Mouse (Mus musculus): ENCODE measurements around the gene Pdcl2. TPM values are rescaled to one million over a fixed set of nuclear protein-coding genes. Genes with fewer than 3 reads are reported as not detected.

Gene Pdcl2
- polyA plus RNA-seq, 1 experiment from 2014 or later: not detected

DNA sequence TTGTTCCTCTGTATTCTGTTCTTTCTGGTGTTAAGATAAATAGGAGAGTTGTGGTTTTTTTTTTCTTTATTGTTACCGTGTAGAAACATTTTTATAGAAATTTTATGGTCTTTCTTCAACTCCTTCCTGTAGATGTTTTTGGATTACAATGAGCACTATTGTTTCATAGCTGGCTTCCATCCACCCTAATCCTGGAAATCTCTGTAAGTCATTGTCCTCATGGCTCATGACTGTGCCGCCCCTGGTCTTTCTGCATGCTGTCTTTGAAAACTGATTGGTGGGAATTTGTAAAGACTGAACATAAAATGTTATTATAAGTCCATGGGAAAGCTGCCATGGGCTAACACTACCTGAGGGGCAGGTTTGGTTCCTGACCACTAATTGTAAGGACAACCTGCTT is 3.7 kb downstream of the Pdcl2 start:
- DNase-seq (ENCODE audit: low spot score): no peak
- H3K9me3 ChIP-seq: no peaks in the 10 kb centered on the region

DNA sequence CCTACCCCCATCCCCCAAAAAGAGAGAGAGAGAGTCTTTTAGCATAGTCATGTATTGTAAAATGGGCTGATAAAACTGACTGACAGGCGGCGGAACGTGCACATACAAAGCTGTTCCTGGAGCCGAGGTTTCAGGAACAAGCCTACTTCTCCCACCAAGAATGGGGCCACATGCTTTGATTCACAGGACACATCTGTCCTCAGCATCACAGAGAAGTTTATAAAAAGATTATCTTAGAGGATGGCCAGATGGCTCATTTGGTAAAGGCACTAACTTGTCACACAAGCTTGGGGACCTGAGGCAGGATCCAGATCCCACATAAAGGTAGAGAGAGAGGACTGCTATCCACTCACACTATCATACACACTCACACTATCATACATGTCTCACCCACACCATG is 5.8 kb downstream of the Pdcl2 start:
- no peak overlapping the region for H3K4me3 ChIP-seq
- H3K27me3 ChIP-seq (ENCODE audit: insufficient read depth, poor library complexity, severe bottlenecking): no peaks in the 10 kb centered on the region
- H3K9me3 ChIP-seq: no peaks in the 10 kb centered on the region
- DNase-seq (ENCODE audit: low spot score): no peak
- 91% methylated on average over 4 of the region's 4 CpGs for WGBS
- H3K27ac ChIP-seq: no peak overlapping the region
- no peaks in the 10 kb centered on the region for H3K36me3 ChIP-seq
- peaks cover 17% of the 10 kb centered on the region for H3K4me1 ChIP-seq (replicated peaks)

More for the DNA sequence above, 3.7 kb downstream of the Pdcl2 start:
- 87% methylated on average over 2 of the region's 2 CpGs for WGBS
- H3K4me3 ChIP-seq: no peak overlapping the region
- no peak overlapping the region for H3K27ac ChIP-seq
- H3K27me3 ChIP-seq (ENCODE audit: insufficient read depth, poor library complexity, severe bottlenecking): no peaks in the 10 kb centered on the region
- 0 out of 2 replicates have a peak, but pooled peaks cover 3% of the 10 kb centered on the region for H3K4me1 ChIP-seq (replicated peaks)
- no peaks in the 10 kb centered on the region for H3K36me3 ChIP-seq

DNA sequence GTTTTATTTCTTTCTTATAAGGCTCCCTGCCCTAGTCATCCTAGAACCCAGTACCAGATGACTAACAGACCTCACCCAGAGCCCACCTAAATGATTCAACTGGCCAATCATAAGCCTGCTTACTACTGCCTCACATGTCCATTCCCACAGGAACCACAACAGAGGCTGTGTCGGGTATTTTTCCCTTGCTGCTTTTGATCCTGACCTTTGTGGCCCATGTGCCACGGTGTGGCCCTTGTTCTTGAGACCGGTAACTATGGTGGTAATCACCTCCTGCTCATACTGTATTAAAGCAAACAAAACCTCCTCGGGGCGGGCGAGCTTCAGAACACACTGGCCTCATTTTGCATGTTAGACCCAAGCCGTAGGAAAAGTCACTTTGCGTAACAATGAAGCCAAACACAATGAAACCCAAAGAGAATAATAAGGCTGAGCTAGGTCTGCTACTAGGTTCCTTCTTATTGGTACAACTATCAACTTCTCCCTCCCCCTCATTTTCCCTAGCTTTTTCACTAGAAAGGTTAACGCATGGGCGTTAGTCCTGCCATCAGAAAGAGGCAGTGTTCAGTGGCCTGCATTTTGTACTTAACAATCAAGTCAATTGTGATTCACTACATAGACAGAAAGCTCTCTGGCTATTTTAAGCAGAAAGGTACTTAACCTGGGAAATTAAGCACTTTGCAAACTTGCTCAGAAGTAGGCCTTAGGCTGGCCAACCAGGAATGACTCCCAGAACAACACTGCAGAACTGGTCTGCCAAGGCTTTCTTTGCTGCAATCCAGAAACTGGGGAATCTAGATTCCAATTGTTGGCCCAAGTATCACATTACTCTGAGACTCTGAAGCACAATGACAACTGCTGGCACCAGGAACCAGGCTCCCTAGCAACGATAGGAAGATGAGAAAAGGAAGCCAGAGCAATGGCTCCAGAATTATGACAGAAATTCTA is 9.4 kb downstream of the Pdcl2 start:
- no peaks in the 10 kb centered on the region for H3K27me3 ChIP-seq (ENCODE audit: insufficient read depth, poor library complexity, severe bottlenecking)
- H3K4me1 ChIP-seq (replicated peaks): peaks cover 17% of the 10 kb centered on the region
- 21% methylated on average over 11 of the region's 11 CpGs for WGBS
- 0 out of 2 replicates have a peak overlapping the region, but pooled peaks have one; percentile 13 for H3K4me3 ChIP-seq
- H3K36me3 ChIP-seq: no peaks in the 10 kb centered on the region
- H3K27ac ChIP-seq: no peak overlapping the region; the same call in 1 of the 2 replicates
- H3K9me3 ChIP-seq: no peaks in the 10 kb centered on the region
- DNase-seq (ENCODE audit: low spot score): peak; percentile 25

DNA sequence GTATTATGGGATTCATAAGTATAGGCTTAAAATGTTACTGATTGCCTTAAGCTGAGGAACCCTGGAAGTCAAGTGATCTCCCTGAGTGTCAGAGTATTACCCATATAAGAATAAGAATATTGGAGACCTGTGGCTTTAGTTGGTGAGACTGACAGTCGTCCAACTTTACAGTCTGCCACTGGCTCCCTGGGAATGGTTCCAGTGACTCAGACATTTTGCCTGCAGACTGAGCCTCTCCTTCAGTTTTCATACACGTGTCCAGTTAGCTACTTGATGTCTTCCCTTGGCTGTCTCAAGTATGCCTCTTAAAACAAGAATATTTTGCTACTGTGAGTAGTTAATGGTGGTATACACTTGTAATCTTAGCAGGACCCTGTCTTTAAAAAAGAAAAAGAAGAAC is 22.8 kb downstream of the Pdcl2 start:
- H3K27ac ChIP-seq: no peak overlapping the region
- H3K27me3 ChIP-seq (ENCODE audit: insufficient read depth, poor library complexity, severe bottlenecking): no peaks in the 10 kb centered on the region
- no peak for DNase-seq (ENCODE audit: low spot score)
- no peaks in the 10 kb centered on the region for H3K9me3 ChIP-seq
- H3K4me1 ChIP-seq (replicated peaks): peaks cover 19% of the 10 kb centered on the region
- no peaks in the 10 kb centered on the region for H3K36me3 ChIP-seq
- WGBS: 81% methylated on average over 2 of the region's 2 CpGs
- no peak overlapping the region for H3K4me3 ChIP-seq

DNA sequence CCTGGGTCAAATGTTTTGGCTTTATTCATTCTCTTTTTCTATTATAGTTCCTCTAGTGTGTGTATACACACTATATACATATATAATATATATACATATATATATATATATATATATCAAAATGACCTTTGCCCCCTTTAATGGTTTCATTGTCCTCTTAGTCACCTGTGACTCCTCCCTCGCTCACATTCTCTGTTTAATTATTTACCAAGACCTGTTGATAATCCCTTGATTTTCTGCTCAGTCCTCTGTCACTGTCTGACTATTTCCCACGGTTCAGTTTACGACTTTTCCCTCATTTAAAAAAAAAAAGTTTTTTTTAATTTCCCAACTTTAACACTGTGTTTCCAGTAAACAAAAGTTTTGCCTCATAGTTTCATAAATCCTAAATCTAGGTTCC is 24.7 kb downstream of the Pdcl2 start:
- Histone ChIP-seq H3K27me3 (ENCODE audit: insufficient read depth, poor library complexity, severe bottlenecking) (no peaks in the 10 kb centered on the region), H3K36me3 (no peaks in the 10 kb centered on the region), H3K4me1 (replicated peaks) (peaks cover 30% of the 10 kb centered on the region), H3K27ac (no peak overlapping the region), H3K4me3 (no peak overlapping the region), H3K9me3 (no peaks in the 10 kb centered on the region)
- no peak for DNase-seq (ENCODE audit: low spot score)
- 76% methylated on average over 3 of the region's 3 CpGs for WGBS

DNA sequence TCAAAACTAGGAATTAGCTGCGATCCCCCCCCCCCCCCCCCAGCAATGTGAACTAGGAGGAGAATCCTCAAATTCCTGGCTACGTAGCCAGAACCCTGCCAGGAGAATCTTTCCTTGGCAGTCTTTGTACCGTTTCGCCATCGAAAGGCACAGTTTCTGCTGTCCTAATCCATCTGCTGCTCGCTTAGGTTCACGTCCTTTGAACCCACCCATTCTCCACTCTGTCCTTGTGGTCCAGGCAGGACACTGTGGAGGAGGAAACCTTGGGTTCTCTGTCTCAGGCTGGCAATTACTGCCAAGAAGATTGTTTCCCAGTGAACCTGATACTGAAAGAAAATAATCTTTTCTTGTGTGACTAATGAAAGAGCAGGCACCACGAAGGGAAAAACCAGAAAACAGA is 25.3 kb downstream of the Pdcl2 start:
- H3K4me3 ChIP-seq: peak overlapping the region; percentile 99
- peak overlapping the region; percentile 98; the same call in 1 of the 2 replicates for H3K27ac ChIP-seq
- no peaks in the 10 kb centered on the region for H3K36me3 ChIP-seq
- peak; percentile 27 for DNase-seq (ENCODE audit: low spot score)
- H3K4me1 ChIP-seq (replicated peaks): peaks cover 30% of the 10 kb centered on the region
- WGBS: 5% methylated on average over 8 of the region's 8 CpGs
- no peaks in the 10 kb centered on the region for H3K9me3 ChIP-seq
- no peaks in the 10 kb centered on the region for H3K27me3 ChIP-seq (ENCODE audit: insufficient read depth, poor library complexity, severe bottlenecking)

DNA sequence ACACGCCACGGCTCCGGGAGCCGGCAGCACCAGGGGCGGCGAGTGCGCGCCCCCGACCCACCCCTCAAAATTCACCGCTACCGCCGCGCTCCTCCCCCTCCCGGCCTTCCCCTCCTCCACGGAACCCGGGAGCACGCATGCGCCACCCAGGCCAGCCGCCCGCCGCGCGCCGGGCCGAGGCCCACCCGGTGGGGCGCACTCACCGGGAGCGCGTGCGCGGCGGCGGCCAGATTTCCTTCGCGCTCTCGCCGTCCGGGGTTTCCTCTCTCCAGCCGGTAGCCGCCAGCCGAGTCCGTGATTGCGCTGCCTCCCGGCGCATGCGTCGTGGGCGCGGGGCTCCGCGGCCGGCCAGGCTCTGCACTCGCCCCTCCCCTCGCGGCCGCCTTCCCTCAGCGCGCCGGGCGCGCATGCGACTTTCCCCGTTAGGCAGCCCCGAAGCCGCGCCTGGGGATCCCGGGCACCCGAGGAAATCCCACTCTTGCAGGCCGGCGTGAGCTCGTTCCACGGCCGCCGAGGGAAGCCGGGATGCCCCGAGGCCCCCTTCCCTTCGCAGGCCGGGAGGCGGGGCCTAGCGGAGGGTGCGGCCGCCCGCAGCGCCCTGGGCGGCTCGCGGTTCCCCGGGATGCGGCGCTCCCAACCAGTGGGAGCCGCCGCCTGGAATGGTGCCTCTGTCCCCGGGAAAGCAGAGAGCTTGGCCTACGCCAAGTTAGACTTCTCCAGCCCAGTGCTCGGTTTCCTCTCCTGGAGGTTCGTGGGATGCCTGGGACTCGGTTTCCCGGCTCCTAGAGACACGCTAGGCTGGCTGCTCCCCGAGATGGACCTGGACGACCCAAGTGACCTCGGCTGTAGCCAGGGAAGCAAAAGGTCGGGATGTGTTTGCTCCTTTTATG is 26.3 kb downstream of the Pdcl2 start, which contains the start of gene Clock:
Clock (minus strand) TSS at position 341 of the 890 bp plus-strand sequence.
- Histone ChIP-seq H3K9me3 (no peaks in the 10 kb centered on the region), H3K36me3 (no peaks in the 10 kb centered on the region), H3K27me3 (ENCODE audit: insufficient read depth, poor library complexity, severe bottlenecking) (no peaks in the 10 kb centered on the region), H3K27ac (peak within 1 kb of the TSS; percentile 98), H3K4me3 (peak within 1 kb of the TSS; percentile 99), H3K4me1 (replicated peaks) (peaks cover 30% of the 10 kb centered on the region)
- under 1% methylated on average over 101 of the region's 104 CpGs for WGBS
- peak; percentile 89 for DNase-seq (ENCODE audit: low spot score)

DNA sequence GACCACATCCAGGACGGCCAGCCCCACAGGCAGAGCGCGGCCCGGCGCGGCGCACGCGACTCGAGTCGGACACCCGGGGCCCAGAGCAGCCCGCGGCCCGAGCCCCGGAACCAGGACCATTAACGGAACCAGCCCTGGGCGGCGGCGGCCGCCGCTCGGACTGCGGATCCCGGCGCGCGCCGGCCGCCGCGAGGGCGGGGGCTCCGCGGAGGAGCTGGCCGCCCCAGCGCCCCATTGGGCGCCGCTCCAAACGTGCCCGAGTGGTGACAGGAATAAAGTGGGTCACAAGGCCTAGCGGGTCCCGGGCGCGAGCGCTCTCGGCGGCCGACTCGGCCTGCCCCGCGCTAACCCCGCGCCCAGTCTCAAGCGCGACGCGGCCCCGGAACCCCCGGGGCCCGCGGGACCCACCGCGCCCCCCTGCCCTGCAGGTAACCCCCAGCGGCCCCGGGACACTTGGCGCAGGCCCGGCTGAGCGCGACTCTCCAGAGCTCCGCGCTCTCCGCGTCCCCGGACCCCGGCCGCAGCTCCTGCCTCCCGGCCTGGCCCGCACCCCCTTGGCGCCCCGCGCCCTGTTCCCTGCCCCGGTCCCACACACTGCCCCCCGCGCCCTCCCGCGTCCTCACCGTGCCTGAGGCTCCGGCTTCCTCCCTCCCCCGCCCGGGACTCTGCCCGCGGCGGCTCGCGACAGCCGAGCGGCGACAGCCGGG is 27.1 kb downstream of the Pdcl2 start:
- Histone ChIP-seq H3K4me1 (replicated peaks) (peaks cover 30% of the 10 kb centered on the region), H3K27me3 (ENCODE audit: insufficient read depth, poor library complexity, severe bottlenecking) (no peaks in the 10 kb centered on the region), H3K9me3 (no peaks in the 10 kb centered on the region), H3K4me3 (peak overlapping the region; percentile 99), H3K36me3 (no peaks in the 10 kb centered on the region), H3K27ac (peak overlapping the region; percentile 98)
- 1% methylated on average over 100 of the region's 100 CpGs for WGBS
- DNase-seq (ENCODE audit: low spot score): peak; percentile 74

DNA sequence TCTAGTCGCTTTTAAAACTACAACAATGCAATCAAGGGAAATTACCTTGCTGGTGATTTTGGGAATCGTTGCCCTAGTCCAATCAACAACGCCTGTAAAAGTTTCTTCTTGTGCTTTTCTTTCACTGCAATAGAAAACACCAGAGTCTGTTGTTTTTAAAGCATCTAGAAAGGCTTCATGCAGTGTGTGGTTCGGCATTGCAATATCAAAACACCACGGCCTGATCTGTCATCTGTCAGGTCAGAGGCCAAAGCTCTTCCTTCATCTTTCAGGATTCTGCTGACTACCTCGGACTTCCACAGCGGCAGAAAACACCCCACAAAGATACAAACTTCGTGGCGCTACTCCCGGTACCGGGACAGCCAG is 27.6 kb downstream of the Pdcl2 start:
- H3K4me3 ChIP-seq: peak overlapping the region; percentile 99
- DNase-seq (ENCODE audit: low spot score): no peak
- H3K9me3 ChIP-seq: no peaks in the 10 kb centered on the region
- 7% methylated on average over 11 of the region's 11 CpGs for WGBS
- peak overlapping the region; percentile 98 for H3K27ac ChIP-seq
- no peaks in the 10 kb centered on the region for H3K36me3 ChIP-seq
- H3K4me1 ChIP-seq (replicated peaks): peaks cover 30% of the 10 kb centered on the region
- H3K27me3 ChIP-seq (ENCODE audit: insufficient read depth, poor library complexity, severe bottlenecking): no peaks in the 10 kb centered on the region

DNA sequence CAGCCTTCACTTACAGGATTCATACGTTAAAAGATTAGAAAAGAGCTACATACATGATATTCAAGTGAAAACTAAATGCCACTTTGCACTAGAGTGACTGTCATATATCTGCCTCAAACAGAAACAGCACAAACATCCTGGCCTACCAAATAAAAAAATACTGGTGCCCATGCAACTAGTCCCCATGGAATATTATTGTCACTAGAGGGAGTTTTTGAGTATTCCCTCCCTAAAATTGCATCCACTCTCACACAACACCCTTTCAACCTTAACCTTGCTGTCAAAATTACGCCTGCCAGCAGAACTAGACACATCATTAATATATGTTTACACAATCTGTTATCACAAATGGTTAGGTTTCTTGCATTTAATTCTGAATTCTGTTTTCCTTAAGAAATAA is 28.9 kb downstream of the Pdcl2 start:
- 96% methylated on average over 2 of the region's 2 CpGs for WGBS
- Histone ChIP-seq H3K4me1 (replicated peaks) (peaks cover 30% of the 10 kb centered on the region), H3K27ac (no peak overlapping the region), H3K9me3 (no peaks in the 10 kb centered on the region), H3K36me3 (no peaks in the 10 kb centered on the region), H3K27me3 (ENCODE audit: insufficient read depth, poor library complexity, severe bottlenecking) (no peaks in the 10 kb centered on the region), H3K4me3 (no peak overlapping the region)
- DNase-seq (ENCODE audit: low spot score): no peak

DNA sequence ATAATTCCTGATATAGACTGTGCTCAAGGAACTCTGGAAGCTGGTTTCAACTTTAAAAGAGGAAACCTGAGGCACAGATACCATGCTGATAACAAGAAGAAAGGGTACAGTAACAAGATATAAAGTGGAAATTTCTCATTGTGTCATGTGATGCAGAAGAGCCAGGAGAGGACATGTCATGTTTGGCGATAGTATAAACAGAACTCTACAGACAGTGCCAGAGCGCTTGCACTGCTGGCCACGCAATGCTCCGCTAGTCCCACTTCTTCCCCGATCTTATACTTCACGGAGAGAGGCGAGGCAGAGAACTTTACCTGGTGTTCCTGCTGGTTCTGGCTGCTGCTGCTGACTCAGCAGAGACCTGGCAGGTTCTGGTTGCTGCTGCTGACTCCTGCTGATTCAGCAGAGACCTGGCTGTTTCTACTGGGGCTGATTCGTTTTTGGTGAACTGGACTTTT is 41.7 kb downstream of the Pdcl2 start:
- H3K4me3 ChIP-seq: no peak overlapping the region
- H3K27ac ChIP-seq: no peak overlapping the region
- no peaks in the 10 kb centered on the region; the same call in 1 of the 2 replicates for H3K4me1 ChIP-seq (replicated peaks)
- no peak for DNase-seq (ENCODE audit: low spot score)
- 87% methylated on average over 8 of the region's 8 CpGs for WGBS
- no peaks in the 10 kb centered on the region for H3K27me3 ChIP-seq (ENCODE audit: insufficient read depth, poor library complexity, severe bottlenecking)
- H3K36me3 ChIP-seq: no peaks in the 10 kb centered on the region
- no peaks in the 10 kb centered on the region for H3K9me3 ChIP-seq

DNA sequence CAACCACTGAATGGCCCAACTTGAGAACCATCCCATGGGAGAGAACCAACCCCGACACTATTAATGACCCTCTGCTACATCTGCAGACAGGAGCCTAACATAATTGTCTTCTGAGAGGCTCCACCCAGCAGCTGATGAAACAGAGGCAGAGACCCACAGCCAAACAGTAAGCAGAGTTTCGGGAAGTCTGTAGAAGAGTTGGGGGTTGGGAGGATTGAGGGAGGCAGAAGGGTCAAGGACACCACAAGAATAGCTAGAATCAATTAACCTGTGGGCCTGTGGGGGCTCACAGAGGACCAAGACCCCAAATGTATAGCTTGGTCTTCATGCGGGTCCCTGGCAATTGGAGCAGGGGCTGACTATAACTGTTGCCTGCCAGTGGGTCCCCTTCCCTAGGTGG is 42.7 kb downstream of the Pdcl2 start:
- no peaks in the 10 kb centered on the region for H3K27me3 ChIP-seq (ENCODE audit: insufficient read depth, poor library complexity, severe bottlenecking)
- H3K9me3 ChIP-seq: no peaks in the 10 kb centered on the region
- no peak overlapping the region for H3K4me3 ChIP-seq
- no peak for DNase-seq (ENCODE audit: low spot score)
- no peaks in the 10 kb centered on the region; the same call in 1 of the 2 replicates for H3K4me1 ChIP-seq (replicated peaks)
- H3K36me3 ChIP-seq: no peaks in the 10 kb centered on the region
- WGBS: 93% methylated on average over 3 of the region's 3 CpGs
- no peak overlapping the region for H3K27ac ChIP-seq

Data from hindbrain, embryonic 10.5 days (tissue).